Mouse (Mus musculus): ENCODE results near the gene Foxa2.

Foxa2 gene

GRCm38 (mm10) chr2:148038366-148039310 lies 8.1 kb downstream of the Foxa2 start:
- peak; percentile 80 for DNase-seq

- DNase-seq, result peak; percentile 57
Observed at GRCm38 (mm10) chr2:148036611-148037160, 10.1 kb downstream of the Foxa2 start.

- peak; percentile 27 for DNase-seq
Observed at GRCm38 (mm10) chr2:148030991-148031675, 15.6 kb downstream of the Foxa2 start.

GRCm38 (mm10) chr2:148030613-148030935 lies 16.2 kb downstream of the Foxa2 start:
- peak; percentile 76 for DNase-seq

GRCm38 (mm10) chr2:148029751-148030612 lies 16.8 kb downstream of the Foxa2 start:
- DNase-seq, result peak; percentile 85

GRCm38 (mm10) chr2:148029050-148029608 lies 17.6 kb downstream of the Foxa2 start:
- no peak for DNase-seq

GRCm38 (mm10) chr2:148026366-148026765 lies 20.4 kb downstream of the Foxa2 start:
- no peak for DNase-seq

- peak; percentile 23 for DNase-seq
Observed at GRCm38 (mm10) chr2:148025481-148025880, 21.3 kb downstream of the Foxa2 start.

GRCm38 (mm10) chr2:148024268-148024935 lies 22.4 kb downstream of the Foxa2 start:
- peak; percentile 51 for DNase-seq

GRCm38 (mm10) chr2:148023340-148023806 lies 23.4 kb downstream of the Foxa2 start:
- DNase-seq, result peak; percentile 70

- peak; percentile 4 for DNase-seq
Observed at GRCm38 (mm10) chr2:148021919-148022570, 24.7 kb downstream of the Foxa2 start.

- peak; percentile 71 for DNase-seq
Observed at GRCm38 (mm10) chr2:148021016-148021415, 25.8 kb downstream of the Foxa2 start.

- peak; percentile 82 for DNase-seq
Observed at GRCm38 (mm10) chr2:148020125-148020524, 26.6 kb downstream of the Foxa2 start.

GRCm38 (mm10) chr2:148017782-148018690 lies 28.7 kb downstream of the Foxa2 start:
- peak; percentile 60 for DNase-seq

- DNase-seq, result peak; percentile 67
Observed at GRCm38 (mm10) chr2:148013382-148013781, 33.4 kb downstream of the Foxa2 start.

GRCm38 (mm10) chr2:148009049-148009448 lies 37.7 kb downstream of the Foxa2 start:
- DNase-seq, result no peak

GRCm38 (mm10) chr2:148004554-148005521 lies 41.9 kb downstream of the Foxa2 start:
- DNase-seq, result peak; percentile 74

- DNase-seq, result peak; percentile 29
Observed at GRCm38 (mm10) chr2:148003511-148003910, 43.3 kb downstream of the Foxa2 start.
